Mouse (Mus musculus): Measurements from ENCODE around the gene Krtap19-3. TPM values are rescaled to one million over a fixed set of nuclear protein-coding genes. Genes with fewer than 3 reads are reported as not detected.

The Krtap19-3 gene
- not detected for total RNA-seq (2021)
- long read RNA-seq, experiment 1, result 0 reads
- long read RNA-seq, experiment 2, result 0 reads

DNA sequence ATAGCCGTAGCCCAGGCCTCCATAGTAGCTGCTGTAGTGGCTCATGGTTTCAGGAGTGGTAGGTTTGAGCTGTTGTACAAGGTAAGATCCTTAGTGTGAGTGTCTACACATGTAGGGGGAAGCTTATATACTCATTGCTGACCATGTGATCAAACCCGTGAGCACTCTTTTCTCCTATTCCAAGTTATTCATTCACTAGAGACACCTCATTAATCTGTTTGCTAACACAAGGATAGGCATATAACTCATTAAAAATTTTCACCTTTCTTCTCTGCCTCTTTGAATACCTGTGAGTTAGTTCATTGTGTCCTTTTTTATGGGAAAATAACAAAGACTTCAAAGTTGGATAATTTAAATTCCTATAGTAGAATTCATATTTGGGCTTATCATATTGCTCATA, at the start of gene Krtap19-3:
Gene Krtap19-3 (minus strand): TSS at position 101 of the 400 bp plus-strand sequence.
- DNase-seq, result no peak

DNA sequence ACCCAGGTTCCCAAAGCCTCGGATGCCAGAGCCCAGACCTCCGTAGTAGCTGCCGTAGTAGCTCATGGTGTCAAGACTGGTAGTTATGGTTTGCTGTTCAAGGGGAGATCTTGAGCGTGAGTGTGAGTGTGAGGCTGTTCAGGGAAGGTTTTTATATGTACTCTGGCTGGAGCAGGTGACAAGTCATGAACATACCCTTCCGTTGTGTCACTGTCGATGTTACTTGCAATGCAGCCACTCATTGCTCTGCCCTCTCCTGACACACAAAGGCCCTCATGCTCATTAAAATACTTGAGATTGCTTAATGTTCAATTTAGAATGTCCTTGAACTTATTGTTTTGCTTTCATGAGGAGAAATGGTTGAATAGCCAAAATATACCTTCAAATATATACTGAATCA, 18.5 kb upstream of the Krtap19-3 start, which contains the start of gene Krtap19-5:
Gene Krtap19-5 (minus strand): TSS at position 101 of the 400 bp plus-strand sequence.
- DNase-seq, result no peak

DNA sequence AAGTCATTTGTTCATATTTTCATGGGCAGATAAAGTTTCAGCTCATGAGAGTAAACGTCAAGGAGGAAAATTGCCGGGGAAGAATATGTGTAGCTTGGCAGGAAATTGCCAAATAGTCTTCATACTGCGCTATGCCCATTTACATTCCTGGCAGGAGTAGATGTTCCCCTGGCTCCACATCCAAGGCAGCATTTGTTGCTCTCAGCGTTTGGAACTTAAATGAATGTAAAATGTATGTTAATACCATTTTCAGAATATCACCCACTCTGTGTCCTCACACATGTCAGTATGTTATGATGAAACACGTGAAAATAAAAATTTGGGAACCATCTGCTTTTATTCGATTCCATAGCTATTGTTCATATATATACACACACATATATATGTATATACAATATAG, 9.0 kb upstream of the Krtap19-3 start:
- DNase-seq, result no peak

DNA sequence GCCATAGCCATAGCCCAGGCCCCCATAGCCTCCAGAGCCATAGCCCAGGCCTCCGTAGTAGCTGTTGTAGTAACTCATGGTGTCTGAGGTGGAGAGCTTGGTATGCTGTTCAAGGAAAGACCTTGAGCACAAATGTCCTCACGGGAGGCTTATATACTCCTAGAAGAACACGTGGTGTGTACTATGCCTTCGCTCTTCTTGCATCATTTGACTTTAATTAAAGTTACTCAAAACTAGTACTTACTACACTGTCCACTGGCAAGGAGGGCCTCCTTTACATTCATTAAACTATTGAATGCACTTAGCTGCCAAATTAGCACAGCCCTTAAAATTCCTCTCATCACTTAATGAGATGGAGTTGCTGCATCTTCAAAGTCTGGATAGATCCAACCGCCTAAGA, 7.2 kb upstream of the Krtap19-3 start, which contains the start of gene Krtap19-4:
Gene Krtap19-4 (minus strand): TSS at position 101 of the 400 bp plus-strand sequence.
- DNase-seq, result no peak

DNA sequence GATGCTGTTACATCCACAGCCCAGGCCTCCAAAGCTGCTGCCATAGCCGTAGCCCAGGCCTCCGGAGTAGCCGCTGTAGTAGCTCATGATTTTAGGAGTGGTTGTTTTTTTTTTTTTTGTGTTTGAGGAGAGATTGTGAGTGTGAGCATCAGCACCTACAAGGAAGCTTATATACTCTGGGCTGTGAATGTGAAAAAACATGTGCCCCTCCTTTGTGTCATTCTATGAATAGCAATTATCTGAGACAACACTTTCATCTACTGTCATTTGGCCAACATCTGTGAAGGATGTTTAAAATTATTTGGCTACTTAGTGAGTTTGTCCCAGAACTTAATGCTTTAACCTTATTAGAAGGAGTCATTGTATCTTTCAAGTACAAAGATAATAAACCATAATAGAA, 3.7 kb downstream of the Krtap19-3 start, which contains the start of gene Krtap19-2:
Gene Krtap19-2 (minus strand): TSS at position 101 of the 400 bp plus-strand sequence.
- DNase-seq, result no peak

DNA sequence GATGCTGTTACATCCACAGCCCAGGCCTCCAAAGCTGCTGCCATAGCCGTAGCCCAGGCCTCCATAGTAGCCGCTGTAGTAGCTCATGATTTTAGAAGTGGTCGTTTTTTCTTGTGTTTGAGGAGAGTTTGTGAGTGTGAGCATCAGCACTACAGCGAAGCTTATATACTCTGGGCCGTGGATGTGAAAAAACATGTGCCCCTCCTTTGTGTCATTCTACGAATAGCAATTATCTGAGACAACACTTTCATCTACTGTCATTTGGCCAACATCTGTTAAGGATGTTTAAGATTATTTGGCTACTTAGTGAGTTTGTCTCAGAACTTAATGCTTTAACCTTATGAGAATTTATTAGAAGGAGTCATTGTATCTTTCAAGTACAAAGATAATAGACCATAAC, 8.5 kb downstream of the Krtap19-3 start, which contains the start of gene Krtap19-1:
Gene Krtap19-1 (minus strand): TSS at position 101 of the 400 bp plus-strand sequence.
- DNase-seq, result no peak

- DNase-seq, result no peak
These were observed 12.9 kb downstream of the Krtap19-3 start for GRCm38 (mm10) chr16:88864887-88865407.

- peak; percentile 8 for DNase-seq
These were observed 26.4 kb downstream of the Krtap19-3 start for GRCm38 (mm10) chr16:88851450-88851849.

DNA sequence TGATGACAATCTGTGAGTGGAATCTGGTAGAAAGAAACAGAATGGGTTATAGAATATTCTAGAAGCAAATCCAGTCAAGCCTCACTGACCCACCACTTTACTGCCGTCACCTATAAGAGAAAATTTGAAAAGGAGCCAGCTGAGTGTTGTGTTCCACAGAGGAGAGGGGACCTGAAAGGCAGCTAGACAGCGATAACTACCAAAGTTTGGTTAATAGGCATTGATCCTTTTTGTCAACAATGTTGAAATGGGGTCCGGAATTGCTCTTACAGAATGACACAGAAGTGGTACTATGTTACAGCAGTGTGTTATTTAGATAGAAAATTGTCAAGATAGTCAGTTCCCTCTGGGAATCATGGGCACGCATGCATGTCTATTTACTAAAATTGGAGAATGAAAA, 29.3 kb downstream of the Krtap19-3 start:
- no peak for DNase-seq

GRCm38 (mm10) chr16:88847363-88847762, 30.5 kb downstream of the Krtap19-3 start:
- no peak for DNase-seq

Other genes with a start within 250 kb of the Krtap19-3 start
- not detected for gene Krtap26-1, start 230.2 kb downstream of the Krtap19-3 start, total RNA-seq (2021)
- gene Krtap27-1, start 206.4 kb downstream of the Krtap19-3 start, total RNA-seq (2021), result not detected
- gene 2310061N02Rik, start 170.1 kb downstream of the Krtap19-3 start, total RNA-seq (2021), result not detected
- not detected for gene Krtap13-1, start 149.2 kb downstream of the Krtap19-3 start, total RNA-seq (2021)
- gene Krtap13, start 126.4 kb downstream of the Krtap19-3 start, total RNA-seq (2021), result not detected
- gene 2310034C09Rik, start 119.2 kb downstream of the Krtap19-3 start, total RNA-seq (2021), result not detected
- not detected for gene 2310057N15Rik, start 103.8 kb downstream of the Krtap19-3 start, total RNA-seq (2021)
- gene Gm5965, start 100.1 kb downstream of the Krtap19-3 start, total RNA-seq (2021), result not detected
- not detected for gene Gm20741, start 65.8 kb downstream of the Krtap19-3 start, total RNA-seq (2021)
- gene Krtap15, start 57.8 kb downstream of the Krtap19-3 start, total RNA-seq (2021), result not detected
- not detected for gene Krtap14, start 51.9 kb downstream of the Krtap19-3 start, total RNA-seq (2021)
- not detected for gene Krtap19-1, start 8.6 kb downstream of the Krtap19-3 start, total RNA-seq (2021)
- gene Krtap19-2, start 3.8 kb downstream of the Krtap19-3 start, total RNA-seq (2021), result not detected
- not detected for gene Krtap19-4, start 7.1 kb upstream of the Krtap19-3 start, total RNA-seq (2021)
- not detected for gene Krtap19-5, start 18.4 kb upstream of the Krtap19-3 start, total RNA-seq (2021)
- gene Krtap19-9b, start 54.2 kb upstream of the Krtap19-3 start, total RNA-seq (2021), result not detected
- gene Krtap16-3, start 84.8 kb upstream of the Krtap19-3 start, total RNA-seq (2021), result not detected
- not detected for gene Krtap22-2, start 132.7 kb upstream of the Krtap19-3 start, total RNA-seq (2021)
- under 1 TPM in 1 of 2 experiments, not detected in 1; 0.63 TPM for gene Gm10229, start 137.2 kb upstream of the Krtap19-3 start, total RNA-seq (2021)
- not detected for gene Krtap6-1, start 153.7 kb upstream of the Krtap19-3 start, total RNA-seq (2021)
- under 1 TPM in 1 of 2 experiments, not detected in 1; 0.96 TPM for gene Gm10228, start 163.4 kb upstream of the Krtap19-3 start, total RNA-seq (2021)
- not detected for gene Krtap6-5, start 169.8 kb upstream of the Krtap19-3 start, total RNA-seq (2021)
- not detected for gene 1110025L11Rik, start 186.0 kb upstream of the Krtap19-3 start, total RNA-seq (2021)
- not detected for gene Krtap6-3, start 206.0 kb upstream of the Krtap19-3 start, total RNA-seq (2021)